Mouse (Mus musculus) midbrain, embryonic 15.5 days (tissue): ENCODE measurements at regions not wholly inside any gene's neighbourhood (a gene's known extent, or its start where the extent isn't known, plus 50 kb on each side); places are given as distances from the start of the nearest gene placed in this dataset.
A peak's percentile ranks its signal among the peaks of the same experiment; 100 is the strongest.
"Not testable (repeated sequence)": the region's sequence is repeated elsewhere in the genome, so short reads cannot be mapped to it uniquely, and the experiment has no call there.

Experiments
- ATAC-seq: fragments of 200-750 bp; cut with Nextera tagmentation; replicated peaks from 2 replicates; pipeline ENCODE4 v1.8.0; 2017; ENCODE audit warnings: moderate TSS enrichment
- H3K27ac ChIP-seq: fragments of 300-500 bp; sonication (generic); 2 replicates; pipeline ENCODE4 v1.5.1; 2015; ENCODE audit warnings: mild to moderate bottlenecking, inconsistent platforms
- H3K27me3 ChIP-seq: fragments of 300-500 bp; sonication (generic); replicated peaks from 2 replicates; pipeline ENCODE4 v1.6.1; 2015; ENCODE audit warnings: inconsistent platforms
- H3K36me3 ChIP-seq: fragments of 300-500 bp; sonication (generic); replicated peaks from 2 replicates; pipeline ENCODE4 v1.6.1; 2015; ENCODE audit warnings: inconsistent platforms
- H3K4me1 ChIP-seq: fragments of 300-500 bp; sonication (generic); 2 replicates; pipeline ENCODE4 v1.6.1; 2015; ENCODE audit warnings: inconsistent platforms
- H3K4me2 ChIP-seq: fragments of 300-500 bp; sonication (generic); 2 replicates; pipeline ENCODE4 v1.6.1; 2015; ENCODE audit warnings: inconsistent platforms, mild to moderate bottlenecking, moderate library complexity
- H3K4me3 ChIP-seq: fragments of 300-500 bp; sonication (generic); 2 replicates; pipeline ENCODE4 v1.5.1; 2015; ENCODE audit warnings: mild to moderate bottlenecking, inconsistent platforms
- H3K9ac ChIP-seq: fragments of 300-500 bp; sonication (generic); 2 replicates; pipeline ENCODE4 v1.6.1; 2015; ENCODE audit warnings: mild to moderate bottlenecking, inconsistent platforms
- H3K9me3 ChIP-seq: fragments of 300-500 bp; sonication (generic); 2 replicates; pipeline ENCODE4 v1.6.1; 2016; ENCODE audit warnings: inconsistent platforms
- WGBS: fragments of 180-500 bp; shearing (Covaris S2); methylation state at CpG from one replicate; pipeline ENCODE4 v1.1.7; 2015; ENCODE audit warnings: mixed read lengths; 5-methylcytosine and 5-hydroxymethylcytosine counted together

DNA sequence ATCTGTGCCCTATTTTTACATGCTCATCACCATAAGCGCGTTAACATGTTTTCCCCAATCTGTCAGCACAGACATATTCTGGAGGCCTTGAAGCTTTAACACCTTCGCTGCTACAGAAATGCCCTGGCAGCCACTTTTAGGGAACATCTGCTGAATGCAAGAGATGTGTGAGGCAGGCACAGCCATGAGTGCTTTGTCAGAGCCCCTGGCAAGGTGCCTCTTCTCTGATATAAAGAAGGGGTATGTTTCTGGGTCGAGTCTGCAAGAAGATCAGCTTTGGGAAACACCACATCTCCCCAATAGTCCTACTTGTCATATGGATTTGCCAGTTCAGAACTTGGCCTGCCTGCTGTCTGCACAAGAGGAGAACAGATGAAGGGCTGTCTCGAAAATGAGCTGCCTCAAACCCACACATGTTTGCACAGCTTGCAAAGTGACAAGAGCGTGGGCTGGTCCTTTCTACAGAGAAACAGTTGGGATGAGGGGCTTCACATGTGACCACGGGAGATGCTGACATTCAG, 1263.3 kb upstream of the Klhl29 start:
- Histone ChIP-seq H3K4me1 (no peaks in the 10 kb centered on the region), H3K4me2 (no peak overlapping the region), H3K27me3 (no peaks in the 10 kb centered on the region), H3K9ac (no peak overlapping the region), H3K9me3 (no peaks in the 10 kb centered on the region), H3K4me3 (no peak overlapping the region), H3K36me3 (no peaks in the 10 kb centered on the region), H3K27ac (no peak overlapping the region)
- no peak for ATAC-seq
- 74% methylated on average over 7 of the region's 7 CpGs for WGBS

GRCm38 (mm10) chr12:6637771-6638305, 1262.4 kb upstream of the Klhl29 start:
- H3K27ac ChIP-seq, result no peak overlapping the region
- no peak for ATAC-seq
- WGBS, result 67% methylated on average over 4 of the region's 4 CpGs

DNA sequence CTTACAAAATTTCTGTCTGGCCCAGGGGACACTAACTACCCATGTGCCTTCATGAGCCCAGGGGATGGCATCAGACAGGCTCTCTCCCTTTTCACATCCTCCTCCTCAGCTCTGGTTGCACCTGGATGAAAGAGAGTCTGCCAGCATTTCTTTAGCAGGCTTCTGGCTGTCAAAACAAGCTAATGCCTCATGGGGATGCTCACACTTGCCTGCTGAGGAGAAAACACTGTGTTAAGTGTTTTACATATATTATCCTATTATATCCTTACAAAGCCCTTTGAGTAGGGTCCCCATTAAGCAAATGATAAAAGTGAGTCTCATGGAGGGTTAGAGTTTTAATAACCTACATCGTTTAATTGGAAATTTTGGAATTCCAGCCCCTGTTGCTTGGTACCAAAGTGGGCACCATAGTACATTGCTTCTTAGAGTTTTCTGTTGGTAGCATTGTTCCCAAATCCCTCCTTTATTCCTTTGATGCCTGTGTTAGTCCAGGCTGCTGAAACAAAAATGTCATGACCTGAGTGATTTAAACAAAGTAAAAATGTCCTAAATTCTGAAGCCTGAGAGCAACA, 1247.2 kb upstream of the Klhl29 start:
- no peaks in the 10 kb centered on the region for H3K9me3 ChIP-seq
- H3K4me1 ChIP-seq, result peaks cover 2% of the 10 kb centered on the region; the same call in 1 of the 2 replicates
- no peak overlapping the region for H3K4me2 ChIP-seq
- 3% methylated on average over 1 of the region's 1 CpGs for WGBS
- no peaks in the 10 kb centered on the region for H3K36me3 ChIP-seq
- H3K27ac ChIP-seq, result no peak overlapping the region
- H3K27me3 ChIP-seq, result no peaks in the 10 kb centered on the region
- no peak overlapping the region for H3K4me3 ChIP-seq
- no peak overlapping the region for H3K9ac ChIP-seq
- ATAC-seq, result no peak

More at GRCm38 (mm10) chr12:6637771-6638305, 1262.4 kb upstream of the Klhl29 start:
- no peak overlapping the region for H3K4me2 ChIP-seq
- no peaks in the 10 kb centered on the region for H3K9me3 ChIP-seq
- no peak overlapping the region for H3K9ac ChIP-seq
- H3K4me1 ChIP-seq, result no peaks in the 10 kb centered on the region
- H3K27me3 ChIP-seq, result no peaks in the 10 kb centered on the region
- H3K4me3 ChIP-seq, result no peak overlapping the region
- H3K36me3 ChIP-seq, result no peaks in the 10 kb centered on the region

GRCm38 (mm10) chr12:6601111-6601510, 1225.6 kb upstream of the Klhl29 start:
- no peaks in the 10 kb centered on the region for H3K9me3 ChIP-seq
- ATAC-seq, result no peak
- 69% methylated on average over 1 of the region's 1 CpGs for WGBS

GRCm38 (mm10) chr12:6595484-6595883, 1220.0 kb upstream of the Klhl29 start:
- H3K9me3 ChIP-seq, H3K27me3 ChIP-seq, H3K4me3 ChIP-seq, ATAC-seq, H3K36me3 ChIP-seq, H3K27ac ChIP-seq, H3K9ac ChIP-seq, H3K4me2 ChIP-seq, H3K4me1 ChIP-seq: not testable (repeated sequence)
- WGBS, result 43% methylated on average over 3 of the region's 3 CpGs

More at GRCm38 (mm10) chr12:6601111-6601510, 1225.6 kb upstream of the Klhl29 start:
- Histone ChIP-seq H3K9ac (no peak overlapping the region), H3K36me3 (no peaks in the 10 kb centered on the region), H3K27ac (no peak overlapping the region), H3K4me1 (no peaks in the 10 kb centered on the region), H3K4me3 (no peak overlapping the region), H3K4me2 (no peak overlapping the region), H3K27me3 (no peaks in the 10 kb centered on the region)

- Histone ChIP-seq H3K36me3 (no peaks in the 10 kb centered on the region), H3K27ac (no peak overlapping the region)
- WGBS, result 69% methylated on average over 2 of the region's 2 CpGs
Measured at GRCm38 (mm10) chr12:6590231-6590630, 1214.7 kb upstream of the Klhl29 start.

DNA sequence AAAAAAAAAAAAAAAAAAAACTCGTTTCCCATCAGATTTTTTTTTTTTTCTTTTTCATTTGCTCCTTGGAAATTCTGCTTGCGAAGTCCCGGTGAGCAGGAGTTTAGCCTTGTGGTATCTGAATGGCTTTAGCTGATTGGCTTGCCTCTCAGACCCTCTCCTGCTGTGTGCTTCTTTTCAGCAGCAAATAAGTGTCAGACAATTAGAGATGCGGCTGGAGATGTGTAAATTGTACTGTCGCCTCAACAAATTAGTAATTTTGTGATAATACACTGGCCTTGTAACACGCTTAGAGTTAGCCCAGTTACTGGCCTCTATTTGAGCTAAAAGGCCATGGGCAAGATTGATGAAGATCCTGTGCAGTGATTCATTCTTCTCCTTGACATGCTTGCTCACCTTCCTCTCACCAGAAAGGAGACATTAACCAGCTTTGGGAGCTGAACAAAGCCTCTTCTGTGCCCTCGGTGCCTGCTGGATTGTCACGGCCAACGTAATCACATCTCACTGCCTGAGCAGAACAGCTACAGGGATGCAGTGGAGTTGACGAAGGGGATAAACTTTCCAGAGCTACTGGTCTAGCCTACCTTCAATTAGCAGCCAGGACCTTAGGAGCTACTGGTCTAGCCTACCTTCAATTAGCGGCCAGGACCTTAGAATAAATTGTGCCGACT, 1212.7 kb upstream of the Klhl29 start:
- H3K27ac ChIP-seq, result no peak overlapping the region

More at GRCm38 (mm10) chr12:6590231-6590630, 1214.7 kb upstream of the Klhl29 start:
- no peak overlapping the region for H3K4me3 ChIP-seq
- no peak overlapping the region for H3K4me2 ChIP-seq
- H3K4me1 ChIP-seq, result no peaks in the 10 kb centered on the region
- no peaks in the 10 kb centered on the region for H3K27me3 ChIP-seq
- no peaks in the 10 kb centered on the region for H3K9me3 ChIP-seq
- H3K9ac ChIP-seq, result no peak overlapping the region
- ATAC-seq, result no peak

DNA sequence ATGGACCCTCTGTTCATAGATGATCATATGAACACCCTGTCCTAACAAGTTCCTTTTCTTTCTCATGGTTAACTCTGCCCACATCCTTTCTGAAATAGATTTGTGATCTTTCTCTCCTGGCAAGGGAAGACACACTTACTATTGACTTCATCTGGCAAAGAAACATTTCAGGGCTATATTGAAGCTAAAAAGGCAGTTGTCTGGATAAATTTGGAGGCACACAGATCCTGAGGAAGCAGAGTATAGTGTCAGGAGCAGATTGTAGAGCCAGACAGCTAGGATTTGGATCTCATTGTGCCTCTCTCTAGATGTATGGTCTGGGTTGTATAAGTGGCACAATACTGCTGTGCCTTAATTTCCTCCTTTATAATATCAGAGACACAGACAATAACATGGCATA, 1204.7 kb upstream of the Klhl29 start:
- ATAC-seq, result no peak
- no peak overlapping the region for H3K4me2 ChIP-seq
- H3K4me1 ChIP-seq, result no peaks in the 10 kb centered on the region
- H3K4me3 ChIP-seq, result no peak overlapping the region
- H3K36me3 ChIP-seq, result no peaks in the 10 kb centered on the region
- H3K27ac ChIP-seq, result no peak overlapping the region
- no peaks in the 10 kb centered on the region for H3K27me3 ChIP-seq
- H3K9me3 ChIP-seq, result no peaks in the 10 kb centered on the region
- H3K9ac ChIP-seq, result no peak overlapping the region

More for the DNA sequence above, 1212.7 kb upstream of the Klhl29 start:
- H3K4me2 ChIP-seq, result no peak overlapping the region
- H3K9ac ChIP-seq, result no peak overlapping the region
- no peaks in the 10 kb centered on the region for H3K9me3 ChIP-seq
- 24% methylated on average over 12 of the region's 12 CpGs for WGBS
- no peaks in the 10 kb centered on the region for H3K36me3 ChIP-seq
- H3K4me1 ChIP-seq, result no peaks in the 10 kb centered on the region
- H3K27me3 ChIP-seq, result no peaks in the 10 kb centered on the region
- H3K4me3 ChIP-seq, result no peak overlapping the region
- no peak for ATAC-seq

GRCm38 (mm10) chr12:6576866-6577360, 1201.4 kb upstream of the Klhl29 start:
- no peak overlapping the region for H3K4me3 ChIP-seq
- H3K9me3 ChIP-seq, result no peaks in the 10 kb centered on the region
- no peak overlapping the region for H3K4me2 ChIP-seq
- no peaks in the 10 kb centered on the region for H3K27me3 ChIP-seq
- ATAC-seq, result no peak
- 0 out of 2 replicates have a peak overlapping the region, but pooled peaks have one; percentile 10 for H3K27ac ChIP-seq
- WGBS, result 56% methylated on average over 6 of the region's 6 CpGs
- H3K36me3 ChIP-seq, result no peaks in the 10 kb centered on the region
- no peaks in the 10 kb centered on the region for H3K4me1 ChIP-seq
- H3K9ac ChIP-seq, result no peak overlapping the region
